Mouse (Mus musculus) olfactory bulb, adult 2 months (tissue): ENCODE measurements around the gene Pdzd7. TPM values are rescaled to one million over a fixed set of nuclear protein-coding genes. Genes with fewer than 3 reads are reported as not detected.

Experiments
- H3K27ac ChIP-seq: fragments of 200-500 bp; 2 replicates; pipeline ENCODE4 v1.5.1; 2012; ENCODE audit warnings: low read depth, low read length; ENCODE audit not compliant: insufficient read depth
- H3K4me1 ChIP-seq: fragments of 200-500 bp; 2 replicates; pipeline ENCODE4 v1.6.1; 2012; ENCODE audit warnings: low read length; ENCODE audit not compliant: control insufficient read depth, insufficient read depth
- H3K4me3 ChIP-seq: fragments of 200-500 bp; 2 replicates; pipeline ENCODE4 v1.5.1; 2012; ENCODE audit warnings: mild to moderate bottlenecking, low read depth, low read length, moderate library complexity; ENCODE audit not compliant: insufficient read depth
- CTCF ChIP-seq: fragments of 200-500 bp; IDR thresholded peaks from 2 replicates; pipeline ENCODE4 v1.5.1; 2012; ENCODE audit warnings: low read depth, mild to moderate bottlenecking, low read length, moderate library complexity; ENCODE audit not compliant: insufficient read depth
- POLR2A ChIP-seq: fragments of 200-500 bp; IDR thresholded peaks from 2 replicates; pipeline ENCODE4 v1.6.1; 2012; ENCODE audit warnings: mild to moderate bottlenecking, low read depth, low read length, moderate library complexity; ENCODE audit not compliant: insufficient read depth
- WGBS: fragments of 180-500 bp; shearing (Covaris S2); methylation state at CpG from one replicate; pipeline ENCODE4 v1.1.7; 2018; 5-methylcytosine and 5-hydroxymethylcytosine counted together
- polyA plus RNA-seq: library from polyadenylated mRNA; stranded (reverse); fragments of >200 nt; gene quantifications from 2 replicates; pipeline ENCODE4 v1.2.4, GENCODE M21; 2012; ENCODE audit warnings: low replicate concordance; ENCODE audit not compliant: missing spikeins, insufficient read depth, insufficient read length

The Pdzd7 gene
- polyA plus RNA-seq: not detected in 2 replicates

GRCm38 (mm10) chr19:45045651-45046050 is at the start of gene Pdzd7:
Gene Pdzd7 (minus strand): TSS chr19:45045717.
- TF ChIP-seq CTCF (no peak), POLR2A (no peak)
- WGBS: 92% methylated on average over 5 of the region's 5 CpGs
- Histone ChIP-seq H3K4me3 (peak within 1 kb of the TSS; percentile 61), H3K27ac (peak within 1 kb of the TSS; percentile 96), H3K4me1 (peaks cover 28% of the 10 kb centered on the region)

DNA sequence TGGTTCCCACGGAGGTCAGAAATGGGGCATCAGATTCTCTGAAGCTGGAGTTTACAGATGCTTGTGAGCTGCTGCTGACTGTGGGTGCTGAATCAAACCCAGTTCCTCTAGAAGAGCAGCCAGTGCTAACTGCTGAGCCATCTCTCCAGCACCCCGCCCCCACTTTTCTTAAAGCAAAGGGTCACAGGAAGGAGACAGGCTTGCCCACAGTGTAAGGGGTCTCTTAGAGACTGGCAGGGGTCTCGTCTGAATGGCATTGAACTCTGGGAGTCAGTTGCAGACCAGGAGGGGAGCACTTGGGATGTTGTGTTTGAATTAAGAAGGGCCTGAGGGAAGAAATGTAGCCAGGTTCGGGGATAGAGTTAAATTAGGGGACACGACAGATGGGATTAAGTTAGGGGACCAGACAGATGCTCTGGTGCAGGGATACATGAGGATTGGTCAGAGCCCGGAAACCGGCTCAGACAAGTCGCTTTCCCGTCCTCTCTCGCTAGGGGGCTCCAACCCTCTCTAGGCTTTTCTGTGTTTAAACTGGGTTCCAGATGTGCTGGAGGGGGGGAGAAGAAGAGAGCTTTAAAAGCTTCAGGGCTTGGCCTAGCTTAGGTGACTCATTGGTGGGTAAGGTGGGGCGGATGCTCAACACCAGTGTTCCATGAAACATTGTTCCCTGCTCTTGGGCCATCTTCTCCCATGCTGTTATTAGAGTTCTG is 36.5 kb upstream of the Pdzd7 start:
- WGBS: 18% methylated on average over 11 of the region's 11 CpGs
- Histone ChIP-seq H3K4me3 (no peak overlapping the region), H3K4me1 (peaks cover 19% of the 10 kb centered on the region), H3K27ac (no peak overlapping the region)
- TF ChIP-seq POLR2A (no peak), CTCF (0 out of 2 replicates have a peak, but pooled peaks have one; percentile 29)

GRCm38 (mm10) chr19:45081279-45081678 is 35.8 kb upstream of the Pdzd7 start:
- Histone ChIP-seq H3K4me1 (peaks cover 25% of the 10 kb centered on the region), H3K4me3 (no peak overlapping the region), H3K27ac (no peak overlapping the region)
- WGBS: 3% methylated on average over 5 of the region's 5 CpGs
- TF ChIP-seq POLR2A (no peak), CTCF (peak; percentile 78)

GRCm38 (mm10) chr19:45080711-45081110 is 35.2 kb upstream of the Pdzd7 start:
- 8% methylated on average over 17 of the region's 17 CpGs for WGBS
- peaks cover 27% of the 10 kb centered on the region for H3K4me1 ChIP-seq
- H3K4me3 ChIP-seq: peak overlapping the region; percentile 19
- TF ChIP-seq POLR2A: no peak
- no peak for TF ChIP-seq CTCF
- H3K27ac ChIP-seq: no peak overlapping the region

- TF ChIP-seq CTCF: no peak
- WGBS: 2% methylated on average over 45 of the region's 45 CpGs
Observed at GRCm38 (mm10) chr19:45079769-45080515, 34.4 kb upstream of the Pdzd7 start.

GRCm38 (mm10) chr19:45078971-45079764 is 33.7 kb upstream of the Pdzd7 start:
- H3K27ac ChIP-seq: no peak overlapping the region
- WGBS: 9% methylated on average over 17 of the region's 17 CpGs
- no peak overlapping the region for H3K4me3 ChIP-seq
- H3K4me1 ChIP-seq: peaks cover 36% of the 10 kb centered on the region
- TF ChIP-seq CTCF: no peak
- no peak for TF ChIP-seq POLR2A

More at GRCm38 (mm10) chr19:45079769-45080515, 34.4 kb upstream of the Pdzd7 start:
- Histone ChIP-seq H3K4me1 (peaks cover 32% of the 10 kb centered on the region), H3K27ac (no peak overlapping the region), H3K4me3 (peak overlapping the region; percentile 19)

DNA sequence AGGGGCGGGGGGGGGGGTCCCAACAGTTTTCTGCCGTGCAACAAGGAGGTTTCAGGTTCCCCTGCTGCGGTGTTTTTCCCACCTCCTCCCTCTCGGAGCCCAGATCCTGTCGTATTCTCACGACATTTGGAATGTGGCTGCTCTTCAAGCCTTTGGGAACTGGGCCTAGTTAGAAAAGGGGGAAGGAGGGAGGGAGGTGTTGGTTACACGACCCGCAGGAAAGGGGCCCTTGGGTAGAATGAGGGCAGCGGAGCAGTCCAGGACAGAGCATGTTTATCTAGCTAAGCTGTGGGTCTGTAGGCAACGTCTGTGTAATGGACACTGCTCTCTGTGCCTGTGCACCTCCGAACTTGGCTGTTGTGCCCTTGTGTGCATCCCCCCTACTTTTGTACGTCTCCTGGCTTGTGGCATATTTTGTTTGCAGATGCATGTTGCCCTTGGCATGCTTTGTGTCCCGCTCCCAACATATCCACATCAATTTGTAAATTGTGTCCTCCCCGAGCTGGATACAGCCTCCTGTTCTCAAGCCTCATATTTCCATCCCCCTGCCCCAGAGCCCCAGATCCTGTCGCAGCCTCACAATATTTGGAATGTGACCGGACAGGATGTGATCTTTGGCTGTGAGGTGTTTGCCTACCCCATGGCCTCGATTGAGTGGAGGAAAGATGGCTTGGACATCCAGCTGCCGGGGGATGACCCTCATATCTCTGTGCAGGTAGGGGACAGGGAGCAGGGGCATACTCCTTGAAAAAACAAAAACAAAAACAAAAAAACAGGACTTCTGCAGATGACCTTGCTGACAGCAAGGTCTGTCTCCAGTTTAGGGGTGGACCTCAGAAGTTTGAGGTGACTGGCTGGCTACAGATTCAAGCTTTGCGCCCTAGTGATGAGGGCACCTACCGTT is 32.5 kb upstream of the Pdzd7 start:
- TF ChIP-seq CTCF (no peak), POLR2A (no peak)
- Histone ChIP-seq H3K4me1 (peaks cover 36% of the 10 kb centered on the region), H3K4me3 (no peak overlapping the region), H3K27ac (no peak overlapping the region)
- WGBS: 20% methylated on average over 20 of the region's 20 CpGs
